Mouse (Mus musculus): Measurements from ENCODE around the gene Olfr1489.
"Not testable (repeated sequence)": the region's sequence is repeated elsewhere in the genome, so short reads cannot be mapped to it uniquely, and the experiment has no call there.

Gene Olfr1489

GRCm38 (mm10) chr19:13631321-13631720 lies at the start of gene Olfr1489:
Gene Olfr1489, plus strand, starts transcription at chr19:13631621.
- no peak for DNase-seq

GRCm38 (mm10) chr19:13583211-13583610 lies 48.2 kb upstream of the Olfr1489 start, which contains the start of gene Olfr1484:
Gene Olfr1484, plus strand, starts transcription at chr19:13583511.
- DNase-seq = no peak

DNA sequence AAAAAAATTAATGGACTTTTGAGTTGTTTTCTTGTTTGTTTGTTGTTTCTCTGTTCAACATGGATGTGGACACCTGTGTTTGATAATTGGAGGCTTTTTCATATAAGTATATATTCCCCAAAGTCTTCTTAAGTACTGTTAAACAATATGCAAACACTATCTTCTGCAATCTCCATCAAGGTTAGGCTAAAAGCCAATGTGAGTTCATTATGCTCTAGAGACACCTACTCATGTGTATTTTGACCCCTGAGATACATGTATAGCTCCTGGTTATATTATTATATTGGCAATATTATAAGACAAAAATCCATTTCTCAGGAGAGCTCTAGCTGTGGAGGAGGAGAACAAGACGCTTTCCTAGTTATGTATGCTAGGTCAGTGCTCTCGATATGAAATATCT lies 14.3 kb upstream of the Olfr1489 start, which contains the start of gene Olfr1487:
Olfr1487 (plus strand) TSS at position 301 of the 400 bp plus-strand sequence.
- not testable (repeated sequence) for DNase-seq

DNA sequence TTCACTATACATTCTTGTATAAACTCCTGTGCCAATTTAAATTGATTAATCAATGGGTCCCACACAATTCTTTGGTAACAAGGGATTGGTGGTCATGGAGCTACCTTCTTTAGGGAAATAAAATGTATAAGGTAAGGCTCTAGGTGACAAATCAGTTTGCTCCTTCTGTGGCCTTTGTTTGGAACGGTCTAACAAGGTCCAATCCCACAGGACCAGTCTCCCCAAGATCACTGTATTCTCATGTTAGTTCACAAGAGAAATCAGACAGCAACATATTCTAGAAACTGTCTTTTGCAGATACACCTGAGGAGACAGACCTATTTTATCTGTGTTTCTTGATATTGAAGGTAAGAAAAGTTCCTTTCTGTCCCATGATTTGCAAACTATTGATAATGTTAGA lies 19.4 kb downstream of the Olfr1489 start, which contains the start of gene Olfr1490:
Olfr1490 (plus strand) TSS at position 301 of the 400 bp plus-strand sequence.
- no peak for DNase-seq

All from cerebellum, postnatal 25 days (tissue).